Mouse (Mus musculus): ENCODE data around the gene Chd6. TPM values are rescaled to one million over a fixed set of nuclear protein-coding genes. Genes with fewer than 3 reads are reported as not detected.
A peak's percentile ranks its signal among the peaks of the same experiment; 100 is the strongest.

Gene Chd6
- 33.5 and 37.0 TPM in 2 replicates for polyA plus RNA-seq (2015; fragmentation: Nextera tagmentation; extraction: Ambion mirVana)

DNA sequence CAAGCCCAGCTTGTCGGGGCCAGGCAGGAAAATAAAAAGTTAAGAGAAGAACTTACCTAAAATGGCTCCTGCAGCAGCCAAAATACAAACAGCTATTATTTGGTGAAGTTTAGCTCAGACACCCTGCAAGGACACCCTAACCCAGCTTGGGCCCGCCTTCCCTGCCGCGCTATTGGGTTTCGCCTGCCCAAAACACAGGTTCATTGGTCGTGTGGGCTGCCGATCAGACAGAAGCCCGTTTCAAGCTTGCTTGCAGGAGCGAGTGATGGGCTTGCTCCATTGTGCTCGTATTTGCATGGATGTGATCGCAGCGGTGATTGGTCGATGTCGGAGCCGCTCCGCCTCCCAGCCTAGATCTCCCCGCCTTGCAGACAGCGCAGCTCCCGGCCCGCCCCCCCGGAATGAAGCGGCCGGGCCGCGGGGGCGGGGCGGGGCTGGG, at the start of gene Chd6:
Chd6 (minus strand) TSS at position 143 of the 439 bp plus-strand sequence.
- ATAC-seq: peak; percentile 99
- peak within 1 kb of the TSS; percentile 72 for H3K4me3 ChIP-seq (replicated peaks; ENCODE audit: low read length)
- H3K27me3 ChIP-seq (replicated peaks; ENCODE audit: control insufficient read depth, insufficient read depth, low read length): no peaks in the 10 kb centered on the region
- WGBS: under 1% methylated on average over 19 of the region's 27 CpGs
- H3K4me2 ChIP-seq (ENCODE audit: low read length): peak within 1 kb of the TSS; percentile 75
- H3K9ac ChIP-seq (replicated peaks; ENCODE audit: low read depth, low read length): peak within 1 kb of the TSS; percentile 88
- H3K36me3 ChIP-seq (ENCODE audit: control insufficient read depth, insufficient read depth): no peaks in the 10 kb centered on the region
- H3K9me3 ChIP-seq (ENCODE audit: control insufficient read depth, low read length): no peaks in the 10 kb centered on the region
- H3K27ac ChIP-seq (ENCODE audit: low read length): peak within 1 kb of the TSS; percentile 98
- peaks cover 14% of the 10 kb centered on the region for H3K4me1 ChIP-seq (replicated peaks; ENCODE audit: control insufficient read depth, insufficient read depth, low read length)

DNA sequence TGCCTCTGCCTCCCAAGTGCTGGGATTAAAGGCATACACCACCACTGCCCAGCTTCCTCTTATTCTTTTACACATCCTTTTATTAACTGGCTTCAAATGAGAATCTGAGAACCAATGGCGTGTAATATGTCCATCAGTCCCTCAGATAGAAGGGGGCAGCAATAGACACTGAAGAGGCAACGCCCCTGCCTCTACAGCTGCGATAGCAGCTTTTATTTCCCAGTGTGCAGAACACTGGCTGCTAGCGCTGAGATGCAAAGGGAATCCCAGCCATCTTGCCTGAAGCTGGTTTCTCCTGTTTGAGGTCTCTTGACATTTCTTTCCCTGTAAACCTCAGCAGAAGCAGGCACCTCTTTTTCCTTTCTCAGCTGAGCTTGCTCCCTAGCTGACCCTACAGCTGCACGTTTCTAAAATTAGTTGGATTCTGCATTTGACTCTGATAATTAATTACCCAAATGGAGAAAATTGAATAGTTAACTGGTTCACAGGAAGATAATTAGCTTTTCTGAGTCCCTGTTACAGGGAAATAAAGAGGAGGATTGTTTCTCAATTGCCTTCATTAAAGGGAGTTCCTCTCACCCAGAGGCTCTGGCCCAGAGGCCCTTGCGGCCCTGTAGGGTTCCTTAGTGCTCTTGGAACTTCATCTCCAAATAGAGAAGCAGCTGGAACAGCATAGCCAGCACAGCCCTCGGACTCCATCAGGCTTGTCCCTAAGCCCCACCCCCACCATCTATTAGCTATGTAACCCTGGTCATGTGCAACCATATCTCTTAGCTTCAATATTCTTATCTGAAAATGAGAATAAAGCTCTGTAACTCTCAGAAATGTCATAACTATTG, 41.3 kb upstream of the Chd6 start:
- H3K9me3 ChIP-seq (ENCODE audit: control insufficient read depth, low read length): no peaks in the 10 kb centered on the region
- H3K36me3 ChIP-seq (ENCODE audit: control insufficient read depth, insufficient read depth): no peaks in the 10 kb centered on the region
- H3K4me3 ChIP-seq (replicated peaks; ENCODE audit: low read length): no peak overlapping the region
- peaks cover 15% of the 10 kb centered on the region for H3K4me1 ChIP-seq (replicated peaks; ENCODE audit: control insufficient read depth, insufficient read depth, low read length)
- 0 out of 2 replicates have a peak overlapping the region, but pooled peaks have one; percentile 8 for H3K27ac ChIP-seq (ENCODE audit: low read length)
- 20% methylated on average over 7 of the region's 7 CpGs for WGBS
- H3K27me3 ChIP-seq (replicated peaks; ENCODE audit: control insufficient read depth, insufficient read depth, low read length): 0 out of 2 replicates have a peak, but pooled peaks cover 2% of the 10 kb centered on the region
- no peak overlapping the region for H3K9ac ChIP-seq (replicated peaks; ENCODE audit: low read depth, low read length)
- H3K4me2 ChIP-seq (ENCODE audit: low read length): no peak overlapping the region
- peak; percentile 66 for ATAC-seq

DNA sequence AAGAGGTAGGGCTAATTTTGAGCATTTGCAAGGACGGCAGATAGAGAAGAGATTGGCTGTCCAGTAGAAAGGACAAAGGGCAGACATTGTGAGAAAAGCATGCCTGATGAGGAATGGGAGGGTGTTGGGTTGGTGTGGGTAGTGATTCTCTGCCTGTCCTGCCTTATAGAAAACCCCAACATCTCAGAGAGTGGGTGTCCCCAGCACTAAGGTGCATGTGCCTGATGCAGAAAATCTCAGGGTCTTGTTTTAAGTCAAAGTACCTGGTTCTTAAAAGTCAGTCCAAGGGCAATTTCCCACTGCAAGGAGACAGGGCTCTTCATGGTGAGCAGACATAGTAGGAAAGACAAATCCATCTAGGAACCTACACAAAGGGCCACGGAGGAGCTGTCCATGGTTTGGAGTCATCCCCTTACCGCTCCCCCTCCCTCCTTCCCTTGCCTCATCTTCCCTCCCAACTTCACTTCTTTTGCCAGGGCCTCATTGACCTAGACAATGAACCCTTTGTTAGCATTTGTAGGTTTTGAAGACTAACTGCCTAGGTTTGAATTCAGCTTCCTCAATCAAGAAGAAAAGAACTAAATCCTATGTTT, 39.6 kb upstream of the Chd6 start:
- Histone ChIP-seq H3K27me3 (replicated peaks; ENCODE audit: control insufficient read depth, insufficient read depth, low read length) (0 out of 2 replicates have a peak, but pooled peaks cover 2% of the 10 kb centered on the region), H3K4me2 (ENCODE audit: low read length) (no peak overlapping the region), H3K27ac (ENCODE audit: low read length) (no peak overlapping the region), H3K9ac (replicated peaks; ENCODE audit: low read depth, low read length) (no peak overlapping the region), H3K9me3 (ENCODE audit: control insufficient read depth, low read length) (no peaks in the 10 kb centered on the region), H3K36me3 (ENCODE audit: control insufficient read depth, insufficient read depth) (no peaks in the 10 kb centered on the region), H3K4me1 (replicated peaks; ENCODE audit: control insufficient read depth, insufficient read depth, low read length) (peaks cover 15% of the 10 kb centered on the region), H3K4me3 (replicated peaks; ENCODE audit: low read length) (no peak overlapping the region)
- ATAC-seq: peak; percentile 35
- WGBS: 34% methylated on average over 3 of the region's 3 CpGs

DNA sequence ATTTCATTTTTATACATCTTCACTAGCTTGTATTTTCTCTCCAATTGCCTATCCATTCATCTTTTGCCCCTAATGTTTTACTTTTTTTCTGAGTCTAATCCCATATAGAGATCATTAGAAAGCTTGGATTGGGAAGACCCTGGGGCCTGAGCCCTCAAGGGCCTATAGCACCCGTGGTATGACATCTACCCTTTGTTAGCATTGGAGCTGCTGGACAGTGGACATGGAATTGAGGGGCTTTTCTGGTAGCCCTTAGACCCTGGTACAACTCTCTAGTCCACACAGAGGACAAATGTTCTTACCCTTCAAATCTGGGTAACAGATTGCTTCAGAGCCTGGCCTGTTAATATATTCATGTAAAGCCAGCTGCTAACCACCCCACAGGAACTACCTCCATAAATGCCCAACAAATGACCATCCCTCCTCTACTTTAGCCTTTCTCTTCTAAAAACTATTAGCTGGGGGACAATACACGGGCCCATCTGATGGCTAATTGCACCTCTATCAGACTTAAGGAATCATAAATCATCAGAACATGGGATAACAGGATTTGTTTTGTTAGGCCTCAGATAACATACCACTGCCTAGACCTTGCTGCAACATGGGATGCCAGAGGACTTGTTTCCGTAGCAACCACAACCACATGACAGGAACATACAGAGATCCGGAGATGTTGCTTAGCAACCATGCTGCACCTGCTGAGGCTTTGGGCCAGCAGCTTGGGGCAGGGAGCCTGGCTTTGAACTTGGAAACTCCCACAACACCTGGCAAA, 39.0 kb upstream of the Chd6 start:
- peak; percentile 93 for ATAC-seq
- Histone ChIP-seq H3K4me3 (replicated peaks; ENCODE audit: low read length) (no peak overlapping the region), H3K27me3 (replicated peaks; ENCODE audit: control insufficient read depth, insufficient read depth, low read length) (0 out of 2 replicates have a peak, but pooled peaks cover under 1% of the 10 kb centered on the region), H3K36me3 (ENCODE audit: control insufficient read depth, insufficient read depth) (no peaks in the 10 kb centered on the region), H3K4me2 (ENCODE audit: low read length) (no peak overlapping the region), H3K9me3 (ENCODE audit: control insufficient read depth, low read length) (no peaks in the 10 kb centered on the region), H3K9ac (replicated peaks; ENCODE audit: low read depth, low read length) (no peak overlapping the region), H3K4me1 (replicated peaks; ENCODE audit: control insufficient read depth, insufficient read depth, low read length) (peaks cover 15% of the 10 kb centered on the region), H3K27ac (ENCODE audit: low read length) (peak overlapping the region; percentile 20; the same call in 1 of the 2 replicates)
- 39% methylated on average over 4 of the region's 4 CpGs for WGBS

DNA sequence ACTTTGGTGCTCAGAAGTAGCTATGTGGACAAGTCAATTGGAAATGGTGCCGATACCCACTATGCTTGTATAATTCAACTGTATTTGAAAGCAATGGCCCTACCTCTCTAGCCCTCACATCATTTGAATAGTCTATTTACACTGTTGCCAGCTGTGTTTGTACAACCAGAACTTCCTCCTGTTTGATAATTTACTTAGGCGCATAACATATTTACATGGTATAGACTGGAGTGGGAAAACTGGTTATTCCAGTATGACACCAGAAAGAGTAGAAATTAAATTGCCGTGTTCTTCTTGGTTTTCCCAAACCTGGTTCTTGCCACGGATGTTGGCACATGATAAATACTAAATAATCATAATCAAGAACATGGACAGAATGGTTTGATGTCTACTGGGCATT, 35.9 kb upstream of the Chd6 start:
- no peak overlapping the region for H3K4me3 ChIP-seq (replicated peaks; ENCODE audit: low read length)
- H3K27ac ChIP-seq (ENCODE audit: low read length): no peak overlapping the region
- peaks cover 10% of the 10 kb centered on the region for H3K4me1 ChIP-seq (replicated peaks; ENCODE audit: control insufficient read depth, insufficient read depth, low read length)
- WGBS: 94% methylated on average over 4 of the region's 4 CpGs
- H3K4me2 ChIP-seq (ENCODE audit: low read length): no peak overlapping the region
- no peak overlapping the region for H3K9ac ChIP-seq (replicated peaks; ENCODE audit: low read depth, low read length)
- no peaks in the 10 kb centered on the region for H3K36me3 ChIP-seq (ENCODE audit: control insufficient read depth, insufficient read depth)
- no peak for ATAC-seq
- H3K9me3 ChIP-seq (ENCODE audit: control insufficient read depth, low read length): no peaks in the 10 kb centered on the region
- H3K27me3 ChIP-seq (replicated peaks; ENCODE audit: control insufficient read depth, insufficient read depth, low read length): no peaks in the 10 kb centered on the region

DNA sequence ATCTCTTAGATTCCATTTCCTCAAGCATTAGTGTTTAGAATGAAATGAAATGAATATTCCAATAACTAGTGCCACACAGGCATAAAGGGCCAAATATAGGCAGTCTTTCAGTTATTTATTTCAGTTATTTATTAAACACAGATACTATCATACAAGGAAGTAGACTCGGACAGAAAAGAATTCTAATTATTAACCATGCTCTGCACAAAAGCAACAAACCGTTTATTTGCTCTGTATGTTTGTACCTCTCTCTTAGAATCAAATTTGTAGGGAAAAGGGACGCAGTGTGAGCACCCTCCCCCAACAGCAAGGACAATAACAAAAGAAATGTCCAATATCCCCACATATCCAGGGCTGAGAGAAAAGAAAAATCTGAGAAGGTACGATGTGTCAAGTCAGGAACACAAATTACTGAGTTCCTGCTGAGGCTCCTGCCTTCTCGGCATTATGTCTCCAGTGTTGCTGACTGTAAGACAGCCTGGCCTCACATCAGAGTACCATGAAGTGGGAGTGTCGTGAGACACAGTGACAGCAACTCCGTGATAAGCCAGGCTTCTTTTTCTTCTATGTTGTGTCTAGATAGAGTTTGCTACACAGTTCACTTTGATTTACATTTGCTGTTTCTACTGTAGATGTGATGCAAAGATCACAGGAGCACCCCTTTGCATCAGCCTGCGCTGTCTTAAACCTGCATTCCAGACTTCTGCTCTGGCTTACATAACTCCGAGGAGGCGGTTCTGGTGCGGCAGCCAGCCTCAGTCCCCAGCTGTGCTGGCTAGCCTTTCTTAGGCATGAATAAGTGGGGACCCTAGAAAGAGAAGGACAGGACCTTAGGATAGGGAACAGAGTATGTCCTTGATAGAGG, 30.0 kb upstream of the Chd6 start:
- H3K9me3 ChIP-seq (ENCODE audit: control insufficient read depth, low read length): no peaks in the 10 kb centered on the region
- no peak overlapping the region for H3K4me2 ChIP-seq (ENCODE audit: low read length)
- ATAC-seq: no peak
- 67% methylated on average over 11 of the region's 11 CpGs for WGBS
- H3K36me3 ChIP-seq (ENCODE audit: control insufficient read depth, insufficient read depth): no peaks in the 10 kb centered on the region
- no peak overlapping the region for H3K9ac ChIP-seq (replicated peaks; ENCODE audit: low read depth, low read length)
- H3K27me3 ChIP-seq (replicated peaks; ENCODE audit: control insufficient read depth, insufficient read depth, low read length): no peaks in the 10 kb centered on the region
- no peak overlapping the region for H3K27ac ChIP-seq (ENCODE audit: low read length)
- H3K4me1 ChIP-seq (replicated peaks; ENCODE audit: control insufficient read depth, insufficient read depth, low read length): no peaks in the 10 kb centered on the region
- H3K4me3 ChIP-seq (replicated peaks; ENCODE audit: low read length): no peak overlapping the region

DNA sequence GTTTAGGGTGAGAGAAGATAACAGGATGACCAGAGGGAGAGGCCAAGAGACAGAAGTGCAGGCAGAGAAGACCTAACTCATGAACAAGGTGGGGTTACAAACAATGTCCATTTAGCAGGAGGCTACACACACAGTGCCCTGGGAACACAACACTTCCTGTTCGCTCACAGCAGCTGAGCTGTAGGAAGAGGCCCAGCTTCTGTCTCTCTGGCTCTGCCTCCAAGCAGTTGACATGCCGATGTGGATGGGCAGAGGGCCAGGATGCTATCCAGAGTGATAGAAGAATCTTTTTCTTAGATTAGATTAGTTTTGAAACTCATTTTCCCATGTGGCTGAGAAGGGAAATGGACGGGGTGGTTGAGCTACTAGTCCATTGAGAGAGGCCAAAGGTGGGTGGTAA, 28.1 kb upstream of the Chd6 start:
- Histone ChIP-seq H3K27me3 (replicated peaks; ENCODE audit: control insufficient read depth, insufficient read depth, low read length) (no peaks in the 10 kb centered on the region), H3K27ac (ENCODE audit: low read length) (no peak overlapping the region), H3K36me3 (ENCODE audit: control insufficient read depth, insufficient read depth) (no peaks in the 10 kb centered on the region), H3K4me1 (replicated peaks; ENCODE audit: control insufficient read depth, insufficient read depth, low read length) (no peaks in the 10 kb centered on the region), H3K4me3 (replicated peaks; ENCODE audit: low read length) (no peak overlapping the region), H3K4me2 (ENCODE audit: low read length) (no peak overlapping the region), H3K9me3 (ENCODE audit: control insufficient read depth, low read length) (no peaks in the 10 kb centered on the region), H3K9ac (replicated peaks; ENCODE audit: low read depth, low read length) (no peak overlapping the region)
- no peak for ATAC-seq
- 68% methylated on average over 3 of the region's 3 CpGs for WGBS

DNA sequence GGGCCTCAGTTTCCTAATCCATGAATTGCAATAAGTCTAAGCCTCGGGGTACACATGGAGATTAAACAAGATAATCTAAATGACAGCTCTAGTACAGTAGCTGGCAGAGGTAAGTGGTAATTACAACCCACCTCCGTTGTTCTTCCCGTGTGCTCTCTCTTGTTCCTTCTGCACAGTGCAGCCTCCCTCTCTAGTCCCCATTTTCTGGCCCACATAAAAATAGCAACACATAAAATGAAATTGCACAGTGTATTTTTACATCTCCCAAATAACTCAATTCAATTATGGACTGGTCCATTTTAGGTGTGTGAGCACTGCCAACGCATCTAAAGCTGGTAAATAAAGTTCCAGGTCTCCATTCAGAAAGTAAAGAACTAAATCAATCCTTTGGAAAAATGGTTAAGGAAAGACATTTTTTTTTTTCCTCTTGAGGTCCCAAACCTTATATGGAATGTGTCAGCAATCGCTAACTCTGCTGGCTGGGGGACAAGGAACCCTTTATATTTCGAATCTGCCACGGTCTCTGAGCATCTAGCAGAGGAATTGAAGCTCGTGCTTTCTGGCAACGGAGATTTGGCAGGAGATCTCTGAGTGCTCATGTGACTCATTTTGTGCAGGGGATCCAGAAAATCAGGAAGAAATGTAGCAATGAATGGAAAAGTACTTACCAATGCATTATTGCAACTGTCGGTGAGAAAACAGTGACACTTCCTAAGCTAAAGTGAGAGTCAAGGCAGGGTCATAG, 19.7 kb upstream of the Chd6 start:
- Histone ChIP-seq H3K9me3 (ENCODE audit: control insufficient read depth, low read length) (no peaks in the 10 kb centered on the region), H3K9ac (replicated peaks; ENCODE audit: low read depth, low read length) (no peak overlapping the region), H3K36me3 (ENCODE audit: control insufficient read depth, insufficient read depth) (no peaks in the 10 kb centered on the region), H3K4me2 (ENCODE audit: low read length) (no peak overlapping the region), H3K4me1 (replicated peaks; ENCODE audit: control insufficient read depth, insufficient read depth, low read length) (peaks cover 8% of the 10 kb centered on the region), H3K27me3 (replicated peaks; ENCODE audit: control insufficient read depth, insufficient read depth, low read length) (no peaks in the 10 kb centered on the region), H3K4me3 (replicated peaks; ENCODE audit: low read length) (no peak overlapping the region), H3K27ac (ENCODE audit: low read length) (0 out of 2 replicates have a peak overlapping the region, but pooled peaks have one; percentile 10)
- 40% methylated on average over 10 of the region's 10 CpGs for WGBS
- ATAC-seq: peak; percentile 52; the same call in 1 of the 2 replicates
